Mouse (Mus musculus) heart, postnatal 0 days (tissue): ENCODE measurements around the gene Itsn2. TPM values are rescaled to one million over a fixed set of nuclear protein-coding genes. Genes with fewer than 3 reads are reported as not detected.

Source experiments
- ATAC-seq: fragments of 200-750 bp; cut with Nextera tagmentation; 2 replicates; pipeline ENCODE4 v1.8.0; 2017; ENCODE audit warnings: low read depth, moderate number of reproducible peaks, moderate library complexity; ENCODE audit not compliant: insufficient read depth
- DNase-seq: peaks from one replicate; pipeline ENCODE4 v3.0.0-alpha.2; 2016; ENCODE audit warnings: low spot score
- H3K27ac ChIP-seq: fragments of 300-500 bp; sonication (generic); 2 replicates; pipeline ENCODE4 v1.5.1; 2014; ENCODE audit warnings: low read depth, mild to moderate bottlenecking
- H3K27me3 ChIP-seq: fragments of 300-500 bp; sonication (generic); 2 replicates; pipeline ENCODE4 v1.6.1; 2014; ENCODE audit warnings: low read length, mixed read lengths; ENCODE audit not compliant: control insufficient read depth, insufficient read depth
- H3K36me3 ChIP-seq: fragments of 300-500 bp; sonication (generic); replicated peaks from 2 replicates; pipeline ENCODE4 v1.6.1; 2014; ENCODE audit warnings: low read length, mixed read lengths; ENCODE audit not compliant: control insufficient read depth, insufficient read depth
- H3K4me1 ChIP-seq: fragments of 300-500 bp; sonication (generic); 2 replicates; pipeline ENCODE4 v1.6.1; 2014; ENCODE audit warnings: antibody characterized with exemption; ENCODE audit not compliant: control insufficient read depth, insufficient read depth
- H3K4me2 ChIP-seq: fragments of 300-500 bp; sonication (generic); 2 replicates; pipeline ENCODE4 v1.6.1; 2014; ENCODE audit warnings: low read depth, mild to moderate bottlenecking, low read length, moderate library complexity
- H3K4me3 ChIP-seq: fragments of 300-500 bp; sonication (generic); 2 replicates; pipeline ENCODE4 v1.5.1; 2014; ENCODE audit warnings: low read depth, low read length
- H3K9ac ChIP-seq: fragments of 300-500 bp; sonication (generic); replicated peaks from 2 replicates; pipeline ENCODE4 v1.6.1; 2014; ENCODE audit warnings: low read depth, low read length, mixed read lengths
- H3K9me3 ChIP-seq: fragments of 300-500 bp; sonication (generic); replicated peaks from 2 replicates; pipeline ENCODE4 v1.6.1; 2016; ENCODE audit warnings: low read length; ENCODE audit not compliant: control insufficient read depth
- CTCF ChIP-seq: IDR thresholded peaks from 2 replicates; pipeline ENCODE4 v1.5.1; 2016; ENCODE audit warnings: antibody characterized with exemption, control low read depth, low read depth
- EP300 ChIP-seq: IDR thresholded peaks from 2 replicates; pipeline ENCODE4 v1.6.1; 2016; ENCODE audit warnings: antibody characterized with exemption, low read depth
- WGBS: fragments of 180-500 bp; shearing (Covaris S2); extraction: QIAGEN DNeasy Blood & Tissue Kit; methylation state at CpG from one replicate; pipeline ENCODE4 v1.1.7; 2014; 5-methylcytosine and 5-hydroxymethylcytosine counted together
- polyA plus RNA-seq: library from polyadenylated mRNA; unstranded; fragments of >200 nt; fragmentation: Nextera tagmentation; extraction: Ambion mirVana; gene quantifications from 2 replicates; pipeline ENCODE4 v1.2.1, GENCODE M21; 2015
- total RNA-seq: library from RNA; depleted of rRNA; stranded (reverse); fragments of >200 nt; gene quantifications from 2 replicates; pipeline ENCODE4 v1.2.3, GENCODE M21; 2014; ENCODE audit warnings: low replicate concordance

The Itsn2 gene
- total and polyA plus RNA-seq, 2 experiments from 2014 or later, result 22.7 to 39.7 TPM

DNA sequence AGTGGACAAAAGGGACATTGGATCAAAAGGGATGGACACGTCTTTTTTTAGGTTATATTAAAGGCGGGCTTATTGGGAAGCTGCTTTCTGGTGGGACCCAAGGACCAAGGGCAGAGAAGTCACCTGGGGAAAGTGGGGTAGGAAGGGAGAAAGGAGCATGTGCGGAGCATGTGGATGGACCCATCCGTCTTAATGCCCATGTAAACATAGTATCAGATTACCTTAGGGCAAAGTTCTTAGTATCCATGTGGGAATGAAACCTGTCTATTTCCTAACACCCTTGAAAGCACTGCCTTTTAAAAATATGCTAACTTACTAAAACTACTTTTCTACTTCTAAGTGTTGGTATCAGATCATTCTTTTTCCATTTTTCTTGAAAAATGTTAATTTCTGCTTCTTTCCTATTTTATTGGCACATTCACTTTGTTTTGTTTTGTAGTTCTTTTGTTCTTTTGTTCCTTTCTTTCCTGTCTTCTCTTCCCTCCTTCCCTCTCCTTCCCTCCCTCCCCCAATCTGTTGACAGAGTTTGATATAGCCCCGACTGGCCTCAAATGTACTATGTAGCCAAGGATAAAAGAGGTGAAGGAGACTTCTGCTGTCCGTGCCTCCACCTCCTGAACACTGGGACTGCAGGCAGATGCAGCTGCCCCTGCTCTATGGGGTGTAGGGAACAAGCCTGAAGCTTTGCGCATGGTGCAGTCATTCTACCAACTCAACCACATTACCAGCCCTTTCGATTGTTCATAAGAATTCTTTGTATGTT lies 6.4 kb downstream of the Itsn2 start:
- 57% methylated on average over 8 of the region's 8 CpGs for WGBS
- TF ChIP-seq CTCF (no peak), EP300 (no peak)

GRCm38 (mm10) chr12:4599713-4600112 lies 7.3 kb downstream of the Itsn2 start:
- ATAC-seq, result no peak

More for the DNA sequence above, 6.4 kb downstream of the Itsn2 start:
- no peak for ATAC-seq
- Histone ChIP-seq H3K27ac (no peak overlapping the region), H3K36me3 (no peaks in the 10 kb centered on the region), H3K4me2 (no peak overlapping the region), H3K9me3 (no peaks in the 10 kb centered on the region), H3K4me1 (peaks cover 28% of the 10 kb centered on the region), H3K4me3 (no peak overlapping the region), H3K27me3 (no peaks in the 10 kb centered on the region), H3K9ac (no peak overlapping the region)
- no peak for DNase-seq

GRCm38 (mm10) chr12:4606625-4607024 lies 14.2 kb downstream of the Itsn2 start:
- ATAC-seq (no peak), DNase-seq (no peak)
- TF ChIP-seq CTCF (no peak), EP300 (no peak)
- Histone ChIP-seq H3K27ac (no peak overlapping the region), H3K9me3 (no peaks in the 10 kb centered on the region), H3K9ac (no peak overlapping the region), H3K4me3 (no peak overlapping the region), H3K36me3 (no peaks in the 10 kb centered on the region), H3K4me1 (0 out of 2 replicates have a peak, but pooled peaks cover 4% of the 10 kb centered on the region), H3K4me2 (no peak overlapping the region), H3K27me3 (no peaks in the 10 kb centered on the region)
- 42% methylated on average over 3 of the region's 3 CpGs for WGBS

More at GRCm38 (mm10) chr12:4599713-4600112, 7.3 kb downstream of the Itsn2 start:
- no peak overlapping the region for H3K4me2 ChIP-seq
- 53% methylated on average over 4 of the region's 4 CpGs for WGBS
- peaks cover 23% of the 10 kb centered on the region for H3K4me1 ChIP-seq
- H3K9me3 ChIP-seq, result no peaks in the 10 kb centered on the region
- H3K9ac ChIP-seq, result no peak overlapping the region
- no peaks in the 10 kb centered on the region for H3K27me3 ChIP-seq
- no peak overlapping the region for H3K4me3 ChIP-seq
- no peak for TF ChIP-seq EP300
- no peak for TF ChIP-seq CTCF
- DNase-seq, result no peak
- peak overlapping the region; percentile 35 for H3K27ac ChIP-seq
- H3K36me3 ChIP-seq, result no peaks in the 10 kb centered on the region

GRCm38 (mm10) chr12:4614722-4615121 lies 22.3 kb downstream of the Itsn2 start:
- no peak overlapping the region for H3K27ac ChIP-seq
- ATAC-seq (no peak), DNase-seq (no peak)
- H3K9ac ChIP-seq, result no peak overlapping the region
- no peak overlapping the region for H3K4me2 ChIP-seq
- no peak overlapping the region for H3K4me3 ChIP-seq
- TF ChIP-seq EP300 (no peak), CTCF (no peak)
- 0 out of 2 replicates have a peak, but pooled peaks cover 3% of the 10 kb centered on the region for H3K36me3 ChIP-seq
- 40% methylated on average over 2 of the region's 2 CpGs for WGBS
- no peaks in the 10 kb centered on the region for H3K4me1 ChIP-seq
- no peaks in the 10 kb centered on the region for H3K9me3 ChIP-seq
- H3K27me3 ChIP-seq, result no peaks in the 10 kb centered on the region

DNA sequence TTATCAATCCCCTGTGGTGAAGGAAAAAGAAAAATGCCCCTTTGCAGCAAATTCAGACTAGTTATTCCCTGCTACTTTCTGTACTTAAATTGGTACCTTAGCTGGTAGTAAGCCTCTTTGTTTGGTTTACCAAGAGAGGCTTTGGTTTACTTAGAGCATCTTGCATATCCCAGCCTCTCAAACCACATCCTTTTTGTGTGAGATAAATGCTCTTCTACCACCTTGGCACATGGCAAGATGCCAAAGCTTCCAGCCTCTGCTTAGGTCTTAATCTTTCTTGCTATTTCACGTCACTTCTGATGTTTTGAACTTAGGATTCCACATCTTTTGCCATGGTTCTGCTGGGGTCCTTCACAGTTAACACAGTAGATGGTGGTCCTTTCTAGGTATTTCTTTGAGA lies 31.8 kb downstream of the Itsn2 start:
- H3K9me3 ChIP-seq, result no peaks in the 10 kb centered on the region
- H3K36me3 ChIP-seq, result peaks cover 15% of the 10 kb centered on the region
- no peaks in the 10 kb centered on the region for H3K4me1 ChIP-seq
- H3K27me3 ChIP-seq, result no peaks in the 10 kb centered on the region
- no peak overlapping the region for H3K4me3 ChIP-seq
- no peak for ATAC-seq
- no peak for DNase-seq
- H3K4me2 ChIP-seq, result no peak overlapping the region
- TF ChIP-seq EP300 (no peak), CTCF (no peak)
- no peak overlapping the region for H3K27ac ChIP-seq
- H3K9ac ChIP-seq, result no peak overlapping the region
- 60% methylated on average over 1 of the region's 1 CpGs for WGBS
